Mouse (Mus musculus) gastrocnemius, postnatal 25 days (tissue): Measurements from ENCODE around the gene Hcn2. TPM values are rescaled to one million over a fixed set of nuclear protein-coding genes. Genes with fewer than 3 reads are reported as not detected.
A peak's percentile ranks its signal among the peaks of the same experiment; 100 is the strongest.

Source experiments
- DNase-seq: peaks from one replicate; pipeline ENCODE4 v3.0.0; 2022
- total RNA-seq, 2 experiments: library from RNA; stranded (reverse); gene quantifications; 1 replicate in 1 of 2; 2 replicates in 1 of 2; pipeline ENCODE4 v1.2.3; 2021

Gene Hcn2
- total RNA-seq, 2 experiments from 2014 or later = 0.67 TPM

DNA sequence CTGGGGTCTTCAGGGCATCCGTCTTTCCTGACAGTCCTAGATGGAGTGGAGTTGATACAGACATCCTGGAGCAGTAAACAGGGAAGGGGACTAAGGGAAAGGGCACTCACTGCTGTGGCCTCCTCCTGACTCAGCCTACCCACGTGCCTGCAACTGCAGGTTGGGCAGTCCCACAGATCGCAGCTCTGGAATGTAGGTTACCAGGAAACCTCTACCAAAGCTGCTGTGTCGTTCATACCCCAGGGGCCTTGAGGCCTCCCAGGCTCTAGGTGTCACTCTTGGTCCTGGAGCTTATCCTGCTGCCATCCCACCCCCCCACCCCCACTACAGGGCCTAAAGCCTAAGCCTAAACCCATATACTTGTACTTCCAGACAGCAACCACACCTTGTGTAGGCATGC lies 8.7 kb upstream of the Hcn2 start:
- no peak for DNase-seq

DNA sequence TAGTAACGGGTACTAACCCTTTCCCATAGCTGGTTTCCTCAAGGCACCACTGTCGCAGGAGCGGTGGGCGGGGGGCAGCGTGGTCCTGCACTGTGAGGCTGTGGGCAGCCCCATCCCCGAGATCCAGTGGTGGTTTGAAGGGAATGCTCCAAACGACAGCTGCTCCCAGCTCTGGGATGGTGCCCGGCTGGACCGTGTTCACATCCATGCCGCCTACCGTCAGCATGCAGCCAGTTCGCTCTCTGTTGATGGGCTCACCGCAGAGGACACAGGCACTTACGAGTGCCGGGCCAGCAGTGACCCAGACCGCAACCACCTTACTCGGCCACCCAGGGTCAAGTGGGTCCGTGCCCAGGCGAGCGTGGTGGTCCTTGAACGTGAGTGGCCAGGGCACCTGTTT lies 7.8 kb upstream of the Hcn2 start:
- peak; percentile 57 for DNase-seq

DNA sequence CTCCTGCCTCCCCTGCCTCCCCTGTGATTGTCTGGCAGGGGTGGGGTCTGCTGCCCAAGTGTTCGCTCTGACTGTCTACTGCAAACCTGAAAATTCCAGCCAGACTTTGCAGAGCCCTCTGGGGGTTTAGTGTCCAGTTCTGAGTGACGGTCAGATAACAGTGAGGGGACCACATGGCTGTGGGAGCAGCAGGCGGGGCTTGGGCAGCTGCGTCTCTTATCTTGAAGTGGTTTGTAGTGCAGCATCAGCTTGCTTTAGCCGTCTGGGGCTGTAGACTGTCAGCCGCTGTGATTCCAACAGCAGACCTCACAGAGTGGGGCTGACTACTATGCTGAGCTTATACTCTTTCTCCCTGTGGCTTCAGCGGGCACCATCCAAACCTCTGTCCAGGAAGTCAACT lies 7.1 kb upstream of the Hcn2 start:
- no peak for DNase-seq

DNA sequence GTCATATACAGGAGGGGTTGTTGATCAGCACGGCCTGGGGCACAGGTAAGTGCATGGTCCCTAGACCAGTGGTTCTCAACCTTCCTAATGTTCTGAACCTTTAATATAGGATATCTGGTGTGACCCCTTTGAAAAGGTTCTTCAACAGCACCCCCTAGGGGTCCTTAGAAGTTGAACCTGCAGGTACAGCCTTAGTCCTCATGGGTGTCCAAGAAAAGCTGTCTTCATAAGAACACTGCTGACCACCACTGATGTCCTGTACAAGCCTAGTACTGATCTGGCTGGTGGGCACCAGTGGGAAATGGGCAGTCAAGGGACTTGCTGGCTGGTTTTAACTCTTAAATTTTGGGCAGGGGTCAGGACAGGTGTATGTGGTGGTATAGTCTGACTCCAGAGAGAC lies 4.4 kb upstream of the Hcn2 start:
- no peak for DNase-seq

DNA sequence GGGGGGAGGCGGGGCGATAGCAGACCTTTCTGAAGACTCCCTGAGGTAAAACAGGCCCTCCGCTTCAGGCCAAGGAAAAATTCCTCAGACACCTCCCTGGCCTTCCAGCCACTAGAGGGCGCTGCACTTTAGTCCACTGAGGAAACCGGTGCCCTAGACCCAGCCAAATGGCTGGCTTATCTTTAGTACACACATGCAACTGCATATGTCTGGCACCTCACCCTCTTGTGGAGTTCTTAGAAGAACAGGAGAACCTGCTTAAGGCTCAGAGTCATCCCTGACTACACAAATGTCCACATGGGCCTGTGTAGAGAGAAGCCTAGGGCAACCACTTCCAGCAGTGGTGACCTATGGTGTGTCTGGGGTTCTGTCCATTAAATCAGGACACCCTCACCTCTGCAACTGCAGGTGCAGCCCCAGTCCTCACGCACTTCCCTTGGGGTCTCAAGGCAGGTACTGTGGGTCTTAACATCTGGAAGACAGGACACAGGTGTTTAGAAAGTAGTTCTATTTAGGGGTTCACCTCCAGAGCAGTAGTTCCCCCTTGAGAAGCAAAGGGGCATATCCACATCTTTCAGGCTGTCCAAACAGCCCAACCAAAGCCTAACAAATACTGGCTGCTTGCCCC lies 3.8 kb upstream of the Hcn2 start:
- no peak for DNase-seq

DNA sequence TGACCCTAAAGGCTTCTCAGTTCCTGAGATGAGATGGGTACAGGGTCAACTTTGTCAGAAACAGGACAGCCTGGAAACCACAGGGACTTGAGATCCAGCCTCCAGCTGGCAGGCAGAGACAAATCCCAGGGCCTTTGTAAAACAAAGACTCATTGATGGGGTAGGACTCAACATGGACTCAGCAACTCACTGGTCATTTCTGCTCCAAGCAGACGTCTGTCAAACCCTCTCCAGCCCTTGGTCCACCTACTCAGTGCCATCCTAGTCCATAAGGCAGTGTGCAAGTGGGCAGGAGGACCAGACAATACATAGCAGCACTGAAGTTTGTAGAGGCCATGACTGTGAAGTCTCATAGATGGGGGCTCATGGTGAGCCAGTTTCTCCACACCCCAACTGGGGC lies 3.3 kb upstream of the Hcn2 start:
- DNase-seq = no peak

DNA sequence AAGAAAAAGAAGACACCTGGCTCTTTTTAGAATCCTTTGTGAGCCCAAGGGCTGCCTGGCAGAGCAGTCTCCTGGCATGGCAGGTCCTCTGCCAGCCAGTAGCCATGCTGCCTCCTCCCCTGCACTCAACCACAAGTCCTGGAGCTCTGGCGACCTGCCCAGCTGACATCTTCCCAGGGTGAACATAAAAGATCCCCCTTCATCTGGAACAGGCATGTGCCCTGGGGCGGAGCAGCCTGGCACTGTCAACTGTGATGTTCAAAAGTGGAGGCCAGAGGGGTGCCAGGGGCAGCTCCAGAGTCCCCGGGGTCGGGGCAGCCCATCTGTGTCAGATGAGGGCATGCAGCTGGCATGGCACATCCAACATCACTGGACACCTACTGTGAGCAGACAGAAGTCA lies 1.4 kb upstream of the Hcn2 start:
- no peak for DNase-seq

DNA sequence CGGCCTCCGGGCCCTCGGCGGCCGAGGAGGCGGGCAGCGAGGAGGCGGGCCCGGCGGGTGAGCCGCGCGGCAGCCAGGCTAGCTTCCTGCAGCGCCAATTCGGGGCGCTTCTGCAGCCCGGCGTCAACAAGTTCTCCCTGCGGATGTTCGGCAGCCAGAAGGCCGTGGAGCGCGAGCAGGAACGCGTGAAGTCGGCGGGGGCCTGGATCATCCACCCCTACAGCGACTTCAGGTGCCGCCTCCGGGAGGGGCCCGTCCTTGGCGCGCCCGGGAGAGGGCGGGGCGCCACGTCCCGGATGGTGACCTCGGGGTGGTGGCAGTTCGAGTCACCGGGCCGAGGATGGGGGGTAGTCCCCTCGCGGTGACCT lies 538 bp downstream of the Hcn2 start:
- DNase-seq = no peak

DNA sequence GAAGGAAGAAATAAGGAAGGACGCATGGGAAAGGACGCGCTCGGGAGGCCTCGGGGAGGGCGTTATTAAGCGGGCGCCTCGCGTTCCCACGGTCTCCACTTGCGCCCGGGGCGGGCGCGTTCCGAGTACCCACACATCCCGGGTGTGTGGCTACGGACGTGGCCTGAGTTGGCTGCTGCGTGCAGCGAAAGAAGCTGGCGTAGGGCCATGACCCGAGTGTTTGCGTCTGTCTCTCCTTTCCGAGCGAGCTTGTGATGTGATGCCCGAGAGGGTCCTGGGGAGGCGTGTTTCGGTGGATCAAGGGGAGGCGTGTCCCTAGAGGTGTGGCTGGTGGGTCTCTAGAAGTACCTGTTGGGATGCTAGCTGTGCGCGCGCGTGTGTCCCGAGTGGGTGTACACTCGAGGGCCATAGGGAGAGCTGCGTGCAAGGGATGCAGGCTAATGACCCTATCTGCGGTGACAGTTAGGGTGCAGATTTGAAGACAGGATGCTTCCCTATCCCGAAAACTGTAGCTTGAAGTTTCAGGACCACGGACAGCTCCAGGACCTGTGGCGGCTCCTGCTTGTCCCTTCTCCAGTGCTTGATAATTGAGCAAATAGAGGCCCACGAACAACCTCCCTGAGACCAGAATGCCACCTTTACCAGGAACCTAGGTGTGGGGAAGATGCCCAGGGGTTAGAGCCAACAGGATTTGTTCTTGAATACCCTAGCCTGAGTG lies 1.4 kb downstream of the Hcn2 start:
- no peak for DNase-seq

DNA sequence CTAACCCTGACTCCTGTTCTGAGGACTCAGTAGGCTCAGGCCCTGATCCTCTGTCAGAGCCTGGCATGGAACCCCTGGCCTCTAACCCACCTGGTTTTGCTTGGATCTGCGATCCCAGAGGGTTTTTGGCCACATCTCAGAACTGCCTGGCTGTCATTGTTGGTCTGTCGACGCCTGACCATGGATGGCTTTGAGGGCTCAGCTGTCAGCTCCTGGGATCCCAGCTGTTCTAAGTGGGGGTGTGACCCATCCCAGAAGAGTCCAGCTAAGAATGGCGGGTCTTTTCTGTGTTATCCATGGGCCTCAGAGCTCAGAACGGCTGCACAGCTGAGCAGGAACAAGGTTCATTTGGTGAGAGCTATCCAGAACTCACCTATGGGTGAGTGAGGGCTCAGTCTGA lies 4.7 kb downstream of the Hcn2 start:
- DNase-seq = no peak

DNA sequence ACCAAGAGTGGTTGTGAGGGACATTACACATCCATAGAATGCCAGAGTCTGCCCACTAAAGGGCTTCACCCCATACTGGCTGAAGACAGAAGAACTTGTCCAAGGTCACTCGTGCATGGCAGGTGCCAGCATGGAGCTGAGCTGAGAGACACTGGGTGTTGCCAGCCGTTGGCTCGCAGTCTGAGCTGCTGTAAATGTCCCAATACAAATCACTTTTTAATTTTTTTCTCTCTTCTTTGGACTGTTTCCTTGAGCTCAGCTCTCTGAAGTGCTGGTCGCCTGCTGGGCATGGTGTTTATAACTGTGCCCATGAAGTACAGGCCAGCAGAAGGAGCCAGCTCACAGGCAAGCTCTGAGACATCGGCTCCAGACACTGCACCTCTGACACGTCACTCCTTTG lies 6.6 kb downstream of the Hcn2 start:
- no peak for DNase-seq

DNA sequence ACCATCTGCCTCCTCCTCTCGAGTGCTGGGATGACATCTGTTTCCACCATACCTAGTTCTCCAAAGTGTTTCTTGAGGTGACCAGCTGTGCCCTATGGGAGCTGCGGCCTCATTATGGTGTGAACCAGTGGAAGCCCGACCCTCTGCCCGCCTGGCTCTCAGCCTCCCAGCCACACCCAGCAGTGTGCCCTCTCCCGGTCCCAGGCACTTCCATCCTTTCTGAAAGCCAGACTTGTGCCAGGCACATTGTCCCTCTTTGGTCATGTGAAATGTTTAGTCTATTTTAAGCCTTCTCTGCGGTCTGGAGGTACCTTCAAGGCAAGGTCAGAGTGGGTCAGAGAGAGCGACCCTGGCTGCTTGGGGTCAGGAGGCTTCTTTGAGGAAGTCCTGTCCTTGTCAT lies 7.3 kb downstream of the Hcn2 start:
- no peak for DNase-seq

DNA sequence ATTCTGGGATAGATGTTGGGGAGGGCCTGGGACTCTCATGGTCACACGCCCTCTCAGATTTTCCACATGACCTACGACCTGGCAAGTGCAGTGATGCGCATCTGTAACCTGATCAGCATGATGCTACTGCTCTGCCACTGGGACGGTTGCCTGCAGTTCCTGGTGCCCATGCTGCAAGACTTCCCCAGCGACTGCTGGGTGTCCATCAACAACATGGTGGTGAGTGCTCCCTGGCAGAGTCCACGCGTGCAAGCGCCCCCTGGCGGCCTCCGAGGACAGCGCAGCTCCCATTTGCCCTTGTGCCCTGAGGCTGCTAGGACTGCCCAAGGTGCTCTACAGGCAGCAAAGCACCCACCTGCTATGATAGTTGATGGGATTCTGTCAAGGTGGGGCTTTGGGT lies 9.7 kb downstream of the Hcn2 start:
- DNase-seq = peak; percentile 60

DNA sequence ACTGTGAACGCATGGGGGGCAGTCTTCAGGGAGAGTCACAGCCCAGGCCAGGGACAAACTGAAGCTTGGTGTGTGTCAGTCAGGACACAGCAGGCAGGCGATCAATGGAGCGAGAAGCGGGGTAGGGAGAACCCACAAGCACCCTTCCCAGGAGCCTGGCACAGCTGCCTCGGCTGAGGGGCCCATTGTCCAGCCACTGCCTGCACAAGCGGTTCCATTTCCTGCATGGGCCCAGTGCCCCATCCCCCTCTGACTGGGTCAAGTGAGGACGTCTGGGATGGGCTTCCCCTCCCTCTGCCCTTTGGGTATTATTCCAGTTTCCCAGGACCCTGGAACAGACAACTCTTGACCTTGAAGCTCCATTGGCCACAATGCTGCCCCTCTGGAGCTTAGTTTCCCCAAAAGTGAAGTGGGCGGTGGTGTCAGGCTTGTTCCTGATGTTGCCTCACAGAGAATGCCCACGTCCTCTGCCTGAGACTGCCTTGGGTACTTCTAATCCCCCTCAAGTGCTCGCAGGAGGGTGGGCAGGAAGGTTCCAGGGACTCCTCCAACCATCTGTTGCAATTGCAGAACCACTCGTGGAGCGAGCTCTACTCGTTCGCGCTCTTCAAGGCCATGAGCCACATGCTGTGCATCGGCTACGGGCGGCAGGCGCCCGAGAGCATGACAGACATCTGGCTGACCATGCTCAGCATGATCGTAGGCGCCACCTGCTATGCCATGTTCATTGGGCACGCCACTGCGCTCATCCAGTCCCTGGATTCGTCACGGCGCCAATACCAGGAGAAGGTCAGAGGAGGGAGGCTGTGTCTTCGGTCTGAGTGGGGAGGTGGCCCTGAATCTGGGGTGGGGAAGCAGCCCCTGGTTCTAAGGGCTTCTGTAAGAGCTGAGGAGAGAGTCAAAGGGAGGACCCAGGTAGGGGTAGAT lies 12.2 kb downstream of the Hcn2 start:
- DNase-seq = no peak

DNA sequence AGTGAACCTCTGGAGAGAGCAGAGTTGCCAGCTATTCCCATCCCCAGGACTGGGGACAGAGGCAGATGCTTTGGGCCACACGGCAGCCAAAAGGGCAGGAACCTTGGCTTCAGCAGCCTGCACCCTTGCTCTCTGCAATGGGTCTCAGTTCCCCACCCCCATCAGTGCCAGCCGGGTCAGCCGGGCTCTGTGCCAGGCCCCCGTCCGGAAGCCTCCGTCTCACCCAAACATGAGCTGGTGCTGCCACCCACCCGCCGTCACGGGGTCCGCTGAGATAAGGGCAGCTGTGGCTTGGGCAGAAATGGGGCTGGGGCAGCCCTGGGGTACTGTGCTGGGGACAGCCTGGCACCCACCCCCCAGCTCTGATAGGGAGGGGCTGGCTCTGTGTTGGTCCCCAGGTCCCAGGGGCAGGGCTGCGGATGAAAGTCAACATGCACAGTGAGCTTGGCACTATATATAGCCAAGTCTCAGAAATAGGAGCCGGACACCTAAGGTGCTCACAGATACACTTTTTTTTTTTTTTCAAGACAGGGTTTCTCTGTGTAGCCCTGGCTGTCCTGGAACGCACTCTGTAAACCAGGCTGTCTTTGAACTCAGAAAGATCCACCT lies 13.0 kb downstream of the Hcn2 start:
- peak; percentile 56 for DNase-seq

DNA sequence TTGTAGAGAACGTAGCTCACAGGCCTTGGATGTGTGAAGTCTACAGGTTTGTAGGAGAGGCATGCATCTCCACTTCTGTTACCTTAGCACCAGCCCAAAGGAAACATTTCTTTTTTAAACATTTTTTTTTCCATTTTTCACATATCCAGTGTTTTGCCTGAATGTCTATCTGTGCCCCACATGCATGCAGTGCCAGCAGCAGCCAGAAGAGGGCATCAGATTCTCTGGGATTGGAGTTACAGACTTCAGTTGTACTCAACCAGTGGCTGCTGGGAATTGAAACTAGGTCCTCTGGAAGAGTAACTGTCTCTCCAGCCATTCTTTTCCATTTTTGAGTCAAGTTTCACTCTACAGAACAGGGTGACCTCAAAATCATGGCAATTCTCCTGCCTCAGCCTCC lies 16.1 kb downstream of the Hcn2 start:
- no peak for DNase-seq

DNA sequence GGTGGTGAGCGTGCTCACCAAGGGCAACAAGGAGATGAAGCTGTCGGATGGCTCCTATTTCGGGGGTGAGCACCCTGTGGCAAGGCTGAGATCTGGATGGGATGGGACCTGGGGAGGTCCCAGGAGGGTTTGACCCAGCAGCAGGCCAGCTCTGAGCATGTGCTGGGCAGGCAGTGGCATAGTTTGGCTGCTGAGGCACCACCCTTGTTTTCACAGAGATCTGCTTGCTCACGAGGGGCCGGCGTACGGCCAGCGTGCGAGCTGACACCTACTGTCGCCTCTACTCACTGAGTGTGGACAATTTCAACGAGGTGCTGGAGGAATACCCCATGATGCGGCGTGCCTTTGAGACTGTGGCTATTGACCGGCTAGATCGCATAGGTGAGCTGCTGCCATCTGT lies 17.4 kb downstream of the Hcn2 start:
- no peak for DNase-seq

DNA sequence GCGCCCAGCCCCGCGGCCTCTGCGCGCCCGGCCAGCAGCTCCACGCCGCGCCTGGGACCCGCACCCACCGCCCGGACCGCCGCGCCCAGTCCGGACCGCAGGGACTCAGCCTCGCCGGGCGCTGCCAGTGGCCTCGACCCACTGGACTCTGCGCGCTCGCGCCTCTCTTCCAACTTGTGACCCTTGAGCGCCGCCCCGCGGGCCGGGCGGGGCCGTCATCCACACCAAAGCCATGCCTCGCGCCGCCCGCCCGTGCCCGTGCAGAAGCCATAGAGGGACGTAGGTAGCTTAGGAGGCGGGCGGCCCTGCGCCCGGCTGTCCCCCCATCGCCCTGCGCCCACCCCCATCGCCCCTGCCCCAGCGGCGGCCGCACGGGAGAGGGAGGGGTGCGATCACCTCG lies 18.9 kb downstream of the Hcn2 start:
- DNase-seq = no peak

DNA sequence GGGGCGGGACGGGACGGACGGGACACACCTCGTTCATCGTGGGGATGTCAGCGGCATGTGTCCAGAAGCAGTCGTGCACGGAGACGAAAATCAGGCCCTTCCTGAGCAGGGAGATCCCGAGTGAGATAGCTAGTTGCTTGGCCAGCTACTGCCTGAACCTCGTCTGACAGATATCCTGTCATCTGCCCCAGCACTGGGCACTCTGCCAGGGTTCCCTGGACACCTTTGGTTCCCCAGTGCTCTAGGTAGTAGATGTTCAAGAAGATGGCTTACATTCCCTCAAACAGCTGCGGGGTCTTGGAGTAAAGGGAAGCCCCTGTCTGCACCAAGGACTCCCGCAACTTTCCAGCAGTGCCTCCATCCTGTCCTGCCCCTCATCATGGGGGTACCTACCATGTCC lies 20.3 kb downstream of the Hcn2 start:
- no peak for DNase-seq

DNA sequence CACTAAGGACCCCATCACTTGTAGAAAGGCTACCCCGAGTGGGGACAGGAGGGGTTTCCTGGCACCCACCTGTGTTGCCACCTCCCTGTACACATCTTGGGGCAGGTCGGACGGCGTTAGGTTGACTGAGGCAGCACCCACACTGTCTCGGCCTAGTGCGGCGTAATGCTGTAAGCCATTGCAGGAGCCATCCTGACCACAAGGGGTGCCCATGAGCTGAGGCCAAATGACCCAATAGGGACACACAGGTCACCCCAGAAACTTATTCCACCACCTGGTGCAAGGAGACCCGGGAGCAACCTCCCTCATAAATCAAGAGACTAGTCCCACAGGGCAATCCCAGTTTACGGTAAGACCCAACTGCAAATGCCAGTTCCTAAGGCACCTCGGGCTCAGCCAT lies 21.8 kb downstream of the Hcn2 start:
- DNase-seq = no peak

DNA sequence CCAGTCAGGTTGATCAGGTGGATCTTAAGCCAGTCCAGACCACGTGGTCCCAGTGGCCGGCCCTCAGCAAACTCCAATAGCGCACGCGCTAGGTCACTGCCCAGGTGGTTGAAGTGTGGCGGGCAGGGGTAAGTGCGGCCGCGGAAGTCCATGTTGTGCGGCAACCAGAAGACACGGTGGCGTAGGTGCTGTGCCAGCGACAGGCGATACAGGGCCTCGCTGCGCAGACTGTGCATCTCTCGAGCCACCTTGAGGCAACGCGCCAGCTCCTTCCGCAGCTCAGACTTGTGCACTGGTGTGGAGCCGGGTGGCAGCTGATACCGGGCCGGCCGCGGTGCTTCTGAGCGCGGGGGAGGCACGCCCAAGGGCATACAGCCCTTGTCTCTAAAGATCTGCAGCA lies 22.8 kb downstream of the Hcn2 start:
- no peak for DNase-seq

DNA sequence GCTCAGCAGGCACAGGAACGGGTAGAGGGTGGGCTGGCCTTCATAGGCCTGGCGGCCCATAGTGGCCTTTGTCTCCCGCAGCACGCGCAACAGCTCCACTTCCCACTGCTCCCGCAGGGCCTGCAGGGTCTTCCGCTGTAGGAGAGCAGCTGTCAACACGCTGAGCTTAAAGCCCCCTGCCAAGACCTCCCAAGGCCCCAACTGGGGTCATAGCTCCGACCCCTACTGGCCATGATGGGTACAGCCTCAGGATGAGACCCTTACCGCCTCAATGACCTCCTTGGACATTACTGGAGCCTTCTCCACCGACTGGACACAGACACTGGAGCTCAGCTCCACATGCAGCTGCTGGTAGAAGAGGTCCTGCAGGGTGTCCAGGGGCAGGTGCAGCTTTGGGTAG lies 24.4 kb downstream of the Hcn2 start:
- no peak for DNase-seq

DNA sequence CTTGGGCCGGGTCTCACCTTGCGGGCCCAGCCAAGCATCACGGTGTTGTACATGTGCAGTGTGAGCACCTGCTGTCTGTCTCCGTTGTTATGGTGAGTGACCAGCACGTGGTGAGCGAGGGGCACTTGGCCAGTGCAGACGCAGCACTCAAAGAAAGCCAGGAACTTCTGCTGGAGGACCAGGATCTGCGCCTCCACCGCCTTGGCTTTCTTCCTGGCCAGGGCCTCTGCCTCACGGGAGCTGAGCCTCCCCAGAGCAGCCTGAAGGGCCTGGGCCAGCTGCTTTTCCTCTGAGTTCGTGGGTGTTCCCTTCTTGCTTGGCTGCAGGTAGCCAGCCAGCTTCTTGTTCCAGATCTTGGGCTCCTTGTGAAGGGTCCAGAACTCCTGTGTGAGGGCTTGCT lies 26.7 kb downstream of the Hcn2 start:
- DNase-seq = no peak
